Mouse (Mus musculus) heart, adult 2 months (tissue): Measurements from ENCODE around the gene Olfr330.

Experiments used
- CTCF ChIP-seq: fragments of 200-600 bp; IDR thresholded peaks from 2 replicates; pipeline ENCODE4 v1.8.1; 2022; ENCODE audit warnings: antibody characterized with exemption, mild to moderate bottlenecking, moderate library complexity
- POLR2A ChIP-seq: fragments of 200-500 bp; IDR thresholded peaks from 2 replicates; pipeline ENCODE4 v1.6.1; 2011; ENCODE audit warnings: mild to moderate bottlenecking, low read depth, low read length, control low read depth; ENCODE audit not compliant: insufficient read depth

DNA sequence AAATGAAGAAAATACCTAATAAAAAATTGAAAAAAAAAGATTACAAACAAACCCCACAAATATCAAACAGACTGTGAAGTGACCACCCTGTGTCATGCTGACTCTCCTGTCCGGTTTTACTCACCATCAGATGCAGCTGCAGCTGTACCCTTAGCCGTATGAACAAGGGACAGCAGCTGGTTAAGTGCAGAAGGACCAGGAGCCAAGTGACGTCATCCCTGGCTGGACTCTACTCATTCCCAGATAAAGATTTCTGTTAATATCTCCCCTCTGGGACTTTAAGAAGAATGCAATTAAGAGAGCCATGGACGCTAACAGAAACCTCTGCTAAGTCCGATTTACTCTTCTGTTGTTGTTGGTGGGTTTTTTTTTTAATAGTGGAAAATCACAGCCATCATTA lies 35.8 kb upstream of the Olfr330 start, which contains the start of gene Olfr224:
- TF ChIP-seq POLR2A (no peak), CTCF (no peak)
